Mouse (Mus musculus) ES-E14 (cell line): ENCODE measurements around the gene Tmod4.

Experiments used
- CHD2 ChIP-seq: IDR thresholded peaks from 2 replicates; pipeline ENCODE4 v1.6.1; 2014; ENCODE audit warnings: mild to moderate bottlenecking, low read depth, low read length, inconsistent platforms
- HCFC1 ChIP-seq: IDR thresholded peaks from 2 replicates; pipeline ENCODE4 v1.6.1; 2012; ENCODE audit warnings: low read length, inconsistent platforms, borderline replicate concordance; ENCODE audit not compliant: insufficient read depth
- MAFK ChIP-seq: IDR thresholded peaks from 2 replicates; pipeline ENCODE4 v1.6.1; 2014; ENCODE audit warnings: mild to moderate bottlenecking, low read depth, low read length, inconsistent platforms; ENCODE audit not compliant: insufficient read depth

DNA sequence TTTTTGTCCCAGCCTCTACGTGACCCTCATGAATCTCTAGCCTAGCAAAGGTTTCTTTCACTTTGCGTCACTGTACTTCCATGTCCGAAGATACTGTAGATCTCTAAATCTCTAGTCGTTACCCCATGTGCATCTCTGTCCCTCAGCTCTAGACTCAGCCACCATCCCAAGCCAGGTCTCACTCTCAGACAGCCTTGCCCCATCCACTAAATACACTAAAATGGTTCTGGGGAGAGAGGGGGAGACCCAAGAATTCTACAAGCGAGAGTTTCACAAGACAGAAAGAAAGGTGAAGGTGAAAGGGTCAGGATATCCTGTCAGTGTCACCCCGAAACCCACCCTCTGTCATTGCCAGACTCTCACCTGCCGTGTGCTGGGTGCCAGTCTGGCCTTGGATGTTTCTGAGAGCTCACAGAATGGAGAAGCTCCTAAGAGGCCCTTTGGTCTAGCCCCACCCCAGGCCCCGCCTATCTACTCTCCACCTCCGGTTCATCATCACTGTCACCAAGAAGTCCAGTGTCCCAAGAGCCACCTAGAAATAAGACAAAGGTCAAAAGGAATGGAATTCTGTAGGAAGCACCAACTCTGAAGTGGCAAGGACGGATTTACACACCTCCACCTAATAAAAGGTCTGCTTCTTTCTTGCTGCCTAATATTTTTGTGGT is 17.8 kb downstream of the Tmod4 start, which contains the start of gene Tnfaip8l2:
- no peak for TF ChIP-seq MAFK
- no peak for TF ChIP-seq HCFC1
- no peak for TF ChIP-seq CHD2
